Mouse (Mus musculus): ENCODE measurements around the gene Etnk2. TPM values are rescaled to one million over a fixed set of nuclear protein-coding genes. Genes with fewer than 3 reads are reported as not detected.
A peak's percentile ranks its signal among the peaks of the same experiment; 100 is the strongest.

The Etnk2 gene
- 2.8 and 4.2 TPM in 2 replicates for polyA plus RNA-seq (2015; fragmentation: Nextera tagmentation; extraction: Ambion mirVana)

DNA sequence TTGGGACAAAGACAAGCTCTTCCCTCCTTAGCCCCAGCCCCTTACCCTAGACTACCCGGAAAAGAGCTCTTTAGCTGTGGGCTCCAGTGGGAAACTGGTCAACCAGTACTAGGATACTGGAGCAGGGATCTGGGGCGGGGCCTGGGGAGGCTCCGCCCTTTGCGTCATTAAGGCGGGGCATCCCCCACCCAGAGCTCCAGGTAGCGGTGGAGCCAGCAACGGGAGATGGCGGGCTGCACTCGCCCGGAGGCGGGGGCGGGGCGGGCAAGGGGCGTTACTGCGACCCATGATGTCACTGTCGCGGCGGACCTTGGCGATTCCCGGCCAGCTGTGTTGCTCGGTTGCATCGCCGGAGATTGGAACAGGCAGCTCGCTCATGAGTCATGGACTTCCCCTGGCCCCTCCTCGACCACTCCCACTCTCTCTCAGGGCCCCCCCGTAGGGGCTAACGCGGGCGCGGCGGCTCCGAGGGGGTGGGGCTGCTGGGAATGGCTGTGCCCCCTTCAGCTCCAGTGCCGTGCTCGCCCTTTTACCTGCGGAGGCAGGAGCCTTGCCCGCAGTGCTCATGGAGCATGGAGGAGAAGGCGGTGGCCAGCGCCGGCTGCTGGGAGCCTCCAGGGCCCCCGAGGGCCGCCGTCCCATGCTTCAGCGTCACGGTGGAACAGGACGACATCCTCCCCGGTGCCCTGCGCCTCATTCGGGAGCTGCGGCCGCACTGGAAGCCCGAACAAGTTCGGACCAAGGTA lies at the start of gene Etnk2:
Gene Etnk2 (plus strand): TSS at position 297 of the 746 bp plus-strand sequence.
- Histone ChIP-seq H3K27me3 (ENCODE audit: control insufficient read depth, insufficient read depth, low read length) (no peaks in the 10 kb centered on the region), H3K4me1 (replicated peaks; ENCODE audit: control insufficient read depth, insufficient read depth) (no peaks in the 10 kb centered on the region), H3K27ac (replicated peaks) (0 out of 2 replicates have a peak within 1 kb of the TSS, but pooled peaks have one; percentile 30), H3K36me3 (ENCODE audit: control insufficient read depth, insufficient read depth, low read length) (no peaks in the 10 kb centered on the region), H3K9ac (ENCODE audit: low read length) (peak within 1 kb of the TSS; percentile 64), H3K4me2 (replicated peaks; ENCODE audit: low read depth) (peak within 1 kb of the TSS; percentile 98), H3K9me3 (ENCODE audit: control insufficient read depth, low read length) (no peaks in the 10 kb centered on the region), H3K4me3 (ENCODE audit: low read depth, low read length) (peak within 1 kb of the TSS; percentile 59)
- peak; percentile 80 for ATAC-seq (ENCODE audit: low FRiP score, low TSS enrichment)
- under 1% methylated on average over 41 of the region's 52 CpGs for WGBS
- DNase-seq (ENCODE audit: low spot score) = peak; percentile 91
- no peak for TF ChIP-seq EP300 (optimal IDR thresholded peaks at IDR 0.05)

DNA sequence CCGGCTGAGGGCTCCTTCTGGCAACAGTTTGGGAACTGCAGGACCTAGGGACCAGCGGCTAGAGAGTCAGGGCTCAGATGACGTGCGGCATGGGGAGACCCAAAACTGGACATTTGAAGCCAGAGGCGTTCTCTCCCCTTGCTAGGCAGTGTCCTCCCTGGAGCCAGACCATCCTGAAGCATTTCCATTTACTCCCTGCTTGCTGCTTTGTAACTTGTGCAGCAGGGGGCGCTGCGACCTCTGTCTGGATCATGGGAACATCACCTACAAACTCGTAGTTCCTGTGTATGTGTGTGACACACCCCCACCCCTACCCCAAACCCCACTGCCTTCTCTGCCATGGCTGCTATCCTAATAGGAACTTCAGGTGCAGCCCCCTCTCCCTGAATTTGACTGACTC lies 49.0 kb upstream of the Etnk2 start:
- WGBS = 29% methylated on average over 8 of the region's 8 CpGs
- Histone ChIP-seq H3K27me3 (ENCODE audit: control insufficient read depth, insufficient read depth, low read length) (no peaks in the 10 kb centered on the region), H3K4me1 (replicated peaks; ENCODE audit: control insufficient read depth, insufficient read depth) (no peaks in the 10 kb centered on the region), H3K4me3 (ENCODE audit: low read depth, low read length) (no peak overlapping the region), H3K36me3 (ENCODE audit: control insufficient read depth, insufficient read depth, low read length) (no peaks in the 10 kb centered on the region), H3K9ac (ENCODE audit: low read length) (no peak overlapping the region), H3K4me2 (replicated peaks; ENCODE audit: low read depth) (no peak overlapping the region), H3K9me3 (ENCODE audit: control insufficient read depth, low read length) (no peaks in the 10 kb centered on the region), H3K27ac (replicated peaks) (no peak overlapping the region)
- TF ChIP-seq EP300 (optimal IDR thresholded peaks at IDR 0.05) = no peak
- TF ChIP-seq CTCF (IDR thresholded peaks at IDR 0.05; ENCODE audit: low read depth) = peak; percentile 82
- peak; percentile 76 for DNase-seq (ENCODE audit: low spot score)
- no peak for ATAC-seq (ENCODE audit: low FRiP score, low TSS enrichment)

DNA sequence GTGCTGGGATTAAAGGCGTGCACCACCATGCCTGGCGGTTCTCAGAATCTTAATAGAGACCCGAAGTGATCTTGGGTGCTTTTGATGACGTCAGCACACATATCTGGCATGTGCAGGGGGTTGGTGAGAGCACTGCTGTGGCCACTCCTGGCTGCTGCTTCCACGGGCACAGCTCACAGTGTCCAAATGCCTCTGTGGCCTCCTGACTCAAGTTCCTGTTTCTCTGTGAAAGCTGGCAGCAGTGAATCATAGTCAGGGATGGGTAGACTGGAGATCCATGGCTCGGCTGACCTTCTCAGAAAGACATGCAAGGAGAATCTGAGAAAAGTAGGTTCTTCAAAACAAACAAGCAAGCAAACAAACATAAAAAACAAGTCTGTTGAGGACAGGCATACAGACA lies 47.6 kb upstream of the Etnk2 start:
- ATAC-seq (ENCODE audit: low FRiP score, low TSS enrichment) (no peak), DNase-seq (ENCODE audit: low spot score) (no peak)
- TF ChIP-seq CTCF (IDR thresholded peaks at IDR 0.05; ENCODE audit: low read depth) (no peak), EP300 (optimal IDR thresholded peaks at IDR 0.05) (no peak)
- H3K4me2 ChIP-seq (replicated peaks; ENCODE audit: low read depth) = no peak overlapping the region
- no peaks in the 10 kb centered on the region for H3K36me3 ChIP-seq (ENCODE audit: control insufficient read depth, insufficient read depth, low read length)
- H3K27ac ChIP-seq (replicated peaks) = no peak overlapping the region
- no peaks in the 10 kb centered on the region for H3K9me3 ChIP-seq (ENCODE audit: control insufficient read depth, low read length)
- H3K4me3 ChIP-seq (ENCODE audit: low read depth, low read length) = no peak overlapping the region
- H3K27me3 ChIP-seq (ENCODE audit: control insufficient read depth, insufficient read depth, low read length) = no peaks in the 10 kb centered on the region
- H3K4me1 ChIP-seq (replicated peaks; ENCODE audit: control insufficient read depth, insufficient read depth) = no peaks in the 10 kb centered on the region
- H3K9ac ChIP-seq (ENCODE audit: low read length) = no peak overlapping the region
- 76% methylated on average over 6 of the region's 6 CpGs for WGBS

DNA sequence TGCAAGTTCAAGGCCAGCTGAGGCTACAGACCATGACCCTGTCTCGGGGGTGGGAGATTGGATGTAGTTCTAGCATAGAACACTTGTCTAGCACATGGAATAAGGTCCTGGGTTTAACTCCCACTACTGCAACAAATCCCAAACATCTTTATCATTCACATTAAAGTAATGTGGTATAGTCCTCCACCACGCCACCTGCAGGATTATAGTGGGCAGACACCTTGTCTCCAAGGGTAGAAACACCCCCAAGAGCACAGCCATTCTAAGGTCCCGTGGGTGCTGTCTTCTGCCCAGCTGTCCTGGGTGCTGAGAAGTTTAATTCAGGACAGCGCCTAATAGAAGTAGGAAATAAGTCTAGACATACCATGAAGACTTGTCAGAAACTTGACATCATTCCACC lies 46.8 kb upstream of the Etnk2 start:
- Histone ChIP-seq H3K9ac (ENCODE audit: low read length) (no peak overlapping the region), H3K27me3 (ENCODE audit: control insufficient read depth, insufficient read depth, low read length) (no peaks in the 10 kb centered on the region), H3K27ac (replicated peaks) (no peak overlapping the region), H3K4me3 (ENCODE audit: low read depth, low read length) (no peak overlapping the region), H3K36me3 (ENCODE audit: control insufficient read depth, insufficient read depth, low read length) (no peaks in the 10 kb centered on the region), H3K4me1 (replicated peaks; ENCODE audit: control insufficient read depth, insufficient read depth) (no peaks in the 10 kb centered on the region), H3K9me3 (ENCODE audit: control insufficient read depth, low read length) (no peaks in the 10 kb centered on the region), H3K4me2 (replicated peaks; ENCODE audit: low read depth) (no peak overlapping the region)
- no peak for ATAC-seq (ENCODE audit: low FRiP score, low TSS enrichment)
- TF ChIP-seq CTCF (IDR thresholded peaks at IDR 0.05; ENCODE audit: low read depth) (peak; percentile 26; the same call in 1 of the 2 replicates), EP300 (optimal IDR thresholded peaks at IDR 0.05) (no peak)
- WGBS = 82% methylated on average over 4 of the region's 4 CpGs
- DNase-seq (ENCODE audit: low spot score) = no peak

DNA sequence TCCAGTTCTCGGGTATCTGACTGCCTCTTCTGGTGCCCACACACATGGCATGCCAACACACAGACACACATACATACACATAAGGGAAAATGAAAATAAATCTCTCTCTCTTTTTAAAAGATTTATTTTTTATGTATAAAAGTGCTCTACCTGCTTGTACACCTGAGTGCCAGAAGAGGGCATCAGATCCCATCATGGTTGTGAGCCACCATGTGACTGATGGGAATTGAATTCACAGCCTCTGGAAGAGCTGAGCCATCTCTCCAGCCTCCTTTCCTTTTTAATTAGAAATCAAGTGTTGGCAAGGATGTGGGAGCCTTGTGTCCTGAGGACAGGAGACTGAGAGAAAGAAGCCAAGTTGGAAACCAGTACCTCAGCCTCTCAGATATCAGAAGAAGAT lies 46.2 kb upstream of the Etnk2 start:
- Histone ChIP-seq H3K27ac (replicated peaks) (no peak overlapping the region), H3K4me2 (replicated peaks; ENCODE audit: low read depth) (no peak overlapping the region), H3K27me3 (ENCODE audit: control insufficient read depth, insufficient read depth, low read length) (no peaks in the 10 kb centered on the region), H3K4me3 (ENCODE audit: low read depth, low read length) (no peak overlapping the region), H3K4me1 (replicated peaks; ENCODE audit: control insufficient read depth, insufficient read depth) (no peaks in the 10 kb centered on the region), H3K9ac (ENCODE audit: low read length) (no peak overlapping the region), H3K9me3 (ENCODE audit: control insufficient read depth, low read length) (no peaks in the 10 kb centered on the region), H3K36me3 (ENCODE audit: control insufficient read depth, insufficient read depth, low read length) (no peaks in the 10 kb centered on the region)
- no peak for ATAC-seq (ENCODE audit: low FRiP score, low TSS enrichment)
- DNase-seq (ENCODE audit: low spot score) = no peak
- WGBS = 82% methylated on average over 1 of the region's 1 CpGs
- peak; percentile 65 for TF ChIP-seq CTCF (IDR thresholded peaks at IDR 0.05; ENCODE audit: low read depth)
- no peak for TF ChIP-seq EP300 (optimal IDR thresholded peaks at IDR 0.05)

DNA sequence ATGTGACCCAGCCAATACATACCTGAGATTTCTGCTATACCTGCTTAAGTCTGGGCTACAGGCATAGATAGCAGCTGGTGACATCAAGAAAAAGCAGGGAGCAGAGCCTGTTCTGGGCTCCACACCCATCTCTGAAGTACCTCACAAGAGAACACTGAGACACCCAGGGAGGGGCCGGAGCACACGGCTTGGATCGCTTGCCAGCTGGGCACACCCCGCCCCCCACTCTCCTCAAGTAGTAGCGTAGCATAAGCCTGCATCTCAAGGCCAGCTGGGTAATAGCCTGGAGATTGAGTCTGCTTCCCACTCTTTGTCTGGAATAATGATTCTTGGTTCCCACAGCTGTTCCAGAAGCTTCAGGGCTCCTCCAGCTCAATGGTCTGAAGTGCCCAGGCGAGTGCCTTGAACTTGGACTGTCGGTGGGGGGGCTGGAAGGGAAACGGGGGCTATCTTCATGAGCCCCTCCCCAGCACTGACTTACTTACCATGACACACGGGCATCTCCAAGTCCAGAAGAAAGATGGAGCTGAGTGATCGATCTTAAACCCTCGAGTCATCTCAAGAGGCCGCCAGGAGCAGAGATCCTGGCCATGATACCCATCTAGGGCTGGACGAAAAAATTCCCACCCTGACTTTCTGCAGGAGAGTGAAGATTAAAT lies 42.0 kb upstream of the Etnk2 start, which contains the start of gene Kiss1:
Gene Kiss1 (plus strand): TSS at position 609 of the 659 bp plus-strand sequence.
- Histone ChIP-seq H3K27ac (replicated peaks) (no peak within 1 kb of the TSS), H3K9me3 (ENCODE audit: control insufficient read depth, low read length) (no peaks in the 10 kb centered on the region), H3K4me2 (replicated peaks; ENCODE audit: low read depth) (no peak within 1 kb of the TSS), H3K27me3 (ENCODE audit: control insufficient read depth, insufficient read depth, low read length) (no peaks in the 10 kb centered on the region), H3K36me3 (ENCODE audit: control insufficient read depth, insufficient read depth, low read length) (no peaks in the 10 kb centered on the region), H3K4me3 (ENCODE audit: low read depth, low read length) (no peak within 1 kb of the TSS), H3K4me1 (replicated peaks; ENCODE audit: control insufficient read depth, insufficient read depth) (no peaks in the 10 kb centered on the region), H3K9ac (ENCODE audit: low read length) (no peak within 1 kb of the TSS)
- no peak for DNase-seq (ENCODE audit: low spot score)
- 69% methylated on average over 13 of the region's 13 CpGs for WGBS
- TF ChIP-seq CTCF (IDR thresholded peaks at IDR 0.05; ENCODE audit: low read depth) = no peak
- no peak for TF ChIP-seq EP300 (optimal IDR thresholded peaks at IDR 0.05)
- peak; percentile 31; the same call in 1 of the 2 replicates for ATAC-seq (ENCODE audit: low FRiP score, low TSS enrichment)

Measured in stomach, postnatal 0 days (tissue).